Mouse (Mus musculus) liver, embryonic 11.5 days (tissue): ENCODE data around the gene Gm42420. TPM values are rescaled to one million over a fixed set of nuclear protein-coding genes. Genes with fewer than 3 reads are reported as not detected.

Experiments used
- ATAC-seq: fragments of 200-750 bp; cut with Nextera tagmentation; replicated peaks from 2 replicates; pipeline ENCODE4 v1.8.0; 2017; ENCODE audit warnings: moderate number of reproducible peaks, mild to moderate bottlenecking, moderate TSS enrichment, moderate library complexity; ENCODE audit not compliant: low FRiP score
- DNase-seq: peaks from one replicate; pipeline ENCODE4 v3.0.0-alpha.2; 2017; ENCODE audit warnings: low spot score
- H3K27ac ChIP-seq: fragments of 300-500 bp; sonication (generic); 2 replicates; pipeline ENCODE4 v1.5.1; 2014; ENCODE audit warnings: mild to moderate bottlenecking, low read depth, low read length, control low read depth
- H3K27me3 ChIP-seq: fragments of 300-500 bp; sonication (generic); replicated peaks from 2 replicates; pipeline ENCODE4 v1.6.1; 2014; ENCODE audit warnings: low read length, mixed read lengths; ENCODE audit not compliant: control insufficient read depth, insufficient read depth
- H3K36me3 ChIP-seq: fragments of 300-500 bp; sonication (generic); 2 replicates; pipeline ENCODE4 v1.6.1; 2014; ENCODE audit warnings: mild to moderate bottlenecking, low read length, moderate library complexity, mixed read lengths; ENCODE audit not compliant: control insufficient read depth, insufficient read depth
- H3K4me1 ChIP-seq: fragments of 300-500 bp; sonication (generic); replicated peaks from 2 replicates; pipeline ENCODE4 v1.6.1; 2014; ENCODE audit warnings: low read length, mixed read lengths; ENCODE audit not compliant: control insufficient read depth, insufficient read depth
- H3K4me2 ChIP-seq: fragments of 300-500 bp; sonication (generic); 2 replicates; pipeline ENCODE4 v1.6.1; 2014; ENCODE audit warnings: mild to moderate bottlenecking, control low read depth, moderate library complexity
- H3K4me3 ChIP-seq: fragments of 300-500 bp; sonication (generic); 2 replicates; pipeline ENCODE4 v1.5.1; 2014; ENCODE audit warnings: low read depth, low read length, control low read depth
- H3K9ac ChIP-seq: fragments of 300-500 bp; sonication (generic); 2 replicates; pipeline ENCODE4 v1.6.1; 2014; ENCODE audit warnings: low read depth, low read length, control low read depth
- H3K9me3 ChIP-seq: fragments of 300-500 bp; sonication (generic); 2 replicates; pipeline ENCODE4 v1.6.1; 2016; ENCODE audit warnings: low read length, inconsistent platforms, mixed read lengths; ENCODE audit not compliant: control insufficient read depth
- WGBS: fragments of 180-500 bp; shearing (Covaris S2); extraction: QIAGEN DNeasy Blood & Tissue Kit; methylation state at CpG from one replicate; pipeline ENCODE4 v1.1.7; 2014; 5-methylcytosine and 5-hydroxymethylcytosine counted together
- polyA plus RNA-seq: library from polyadenylated mRNA; unstranded; fragments of >200 nt; fragmentation: Nextera tagmentation; extraction: Ambion mirVana; gene quantifications from 2 replicates; pipeline ENCODE4 v1.2.1, GENCODE M21; 2014

The Gm42420 gene
- 2.9 and 3.5 TPM in 2 replicates for polyA plus RNA-seq

DNA sequence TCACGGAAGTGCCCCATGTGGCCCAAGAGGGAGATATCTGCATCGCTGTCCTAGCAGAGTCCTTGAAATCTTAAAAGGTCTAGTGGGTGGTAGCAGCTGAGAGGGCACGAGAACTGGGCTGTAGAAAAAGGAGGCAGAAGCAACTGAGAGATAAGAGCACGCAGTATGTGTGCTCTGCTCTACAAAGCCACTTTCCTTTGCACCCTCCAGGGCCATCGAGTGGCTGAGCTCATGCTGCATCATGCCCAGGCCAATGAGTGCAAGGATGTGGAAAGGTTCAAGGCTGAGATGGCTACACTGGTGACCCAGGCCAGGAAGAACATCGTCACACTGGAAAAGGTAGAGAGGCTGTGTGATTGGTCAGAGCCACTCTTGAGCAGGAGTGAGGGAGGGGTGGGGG lies at the start of gene Gm42420:
Gene Gm42420, plus strand, starts transcription at position 237 of the 400 bp plus-strand sequence.
- H3K9ac ChIP-seq = no peak within 1 kb of the TSS
- no peak for ATAC-seq

DNA sequence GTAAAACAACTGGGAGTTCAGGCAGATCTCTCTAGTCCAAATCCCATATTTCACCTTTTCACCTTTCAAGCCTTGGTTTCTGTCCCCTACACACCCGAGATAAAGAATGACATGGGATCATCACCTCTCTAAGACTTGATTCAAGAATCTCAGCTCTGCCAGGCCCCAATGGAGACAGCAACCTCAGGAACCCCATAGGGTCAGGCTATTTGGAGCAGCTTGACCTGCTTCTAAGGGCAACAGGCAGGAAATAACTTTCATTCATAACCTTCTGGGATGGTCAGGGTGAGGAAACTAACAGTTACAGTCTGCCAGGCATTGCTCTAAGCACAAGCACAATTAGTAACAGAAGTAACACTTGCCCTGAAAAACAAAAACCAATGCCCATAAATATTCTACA lies 48.9 kb upstream of the Gm42420 start:
- H3K4me3 ChIP-seq = no peak overlapping the region
- DNase-seq (no peak), ATAC-seq (no peak)
- peaks cover 11% of the 10 kb centered on the region for H3K4me1 ChIP-seq
- no peak overlapping the region for H3K9ac ChIP-seq
- no peaks in the 10 kb centered on the region for H3K9me3 ChIP-seq
- no peaks in the 10 kb centered on the region for H3K36me3 ChIP-seq
- H3K27me3 ChIP-seq = no peaks in the 10 kb centered on the region
- WGBS = 37% methylated on average over 1 of the region's 1 CpGs
- no peak overlapping the region for H3K4me2 ChIP-seq
- H3K27ac ChIP-seq = no peak overlapping the region

More for the DNA sequence above, at the start of gene Gm42420:
- H3K4me1 ChIP-seq = peaks cover 15% of the 10 kb centered on the region
- H3K4me2 ChIP-seq = no peak within 1 kb of the TSS
- H3K27me3 ChIP-seq = no peaks in the 10 kb centered on the region
- no peak for DNase-seq
- peaks cover 9% of the 10 kb centered on the region for H3K36me3 ChIP-seq
- 73% methylated on average over 6 of the region's 6 CpGs for WGBS
- H3K27ac ChIP-seq = no peak within 1 kb of the TSS; the same call in 1 of the 2 replicates
- H3K4me3 ChIP-seq = no peak within 1 kb of the TSS
- H3K9me3 ChIP-seq = no peaks in the 10 kb centered on the region

GRCm38 (mm10) chr6:39537276-39537675 lies 48.3 kb upstream of the Gm42420 start:
- no peak overlapping the region for H3K4me3 ChIP-seq
- H3K9ac ChIP-seq = no peak overlapping the region
- DNase-seq = no peak
- peaks cover 11% of the 10 kb centered on the region for H3K4me1 ChIP-seq
- 90% methylated on average over 5 of the region's 5 CpGs for WGBS
- H3K36me3 ChIP-seq = no peaks in the 10 kb centered on the region
- H3K9me3 ChIP-seq = no peaks in the 10 kb centered on the region
- H3K4me2 ChIP-seq = no peak overlapping the region
- ATAC-seq = no peak
- no peaks in the 10 kb centered on the region for H3K27me3 ChIP-seq
- no peak overlapping the region for H3K27ac ChIP-seq

DNA sequence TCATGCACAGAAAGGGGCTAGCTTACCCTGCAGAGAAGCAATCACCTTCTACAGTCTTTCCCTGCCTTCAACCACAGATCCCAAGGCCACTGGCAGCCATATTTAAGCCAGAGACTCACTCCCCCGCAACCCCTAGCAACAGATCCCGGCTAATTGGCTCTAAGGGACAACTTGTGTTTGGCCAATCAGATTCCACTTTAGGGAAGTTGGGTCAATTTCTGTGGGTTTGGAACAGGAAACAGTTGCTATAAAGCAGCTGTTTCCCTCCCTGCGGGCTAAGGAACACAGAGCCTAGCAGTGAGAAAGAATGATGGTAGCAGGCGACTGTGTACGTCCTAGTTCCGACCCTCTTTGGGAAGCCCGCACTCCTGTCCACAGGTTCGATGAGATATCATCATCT lies 47.3 kb upstream of the Gm42420 start:
- Histone ChIP-seq H3K27ac (no peak overlapping the region), H3K9ac (no peak overlapping the region)
- DNase-seq = no peak

GRCm38 (mm10) chr6:39539679-39540155 lies 45.8 kb upstream of the Gm42420 start:
- Histone ChIP-seq H3K9me3 (no peaks in the 10 kb centered on the region), H3K4me3 (no peak overlapping the region), H3K4me1 (peaks cover 19% of the 10 kb centered on the region), H3K36me3 (no peaks in the 10 kb centered on the region), H3K27ac (0 out of 2 replicates have a peak overlapping the region, but pooled peaks have one; percentile 44), H3K4me2 (peak overlapping the region; percentile 42), H3K27me3 (no peaks in the 10 kb centered on the region), H3K9ac (no peak overlapping the region)
- ATAC-seq (peak; percentile 62), DNase-seq (no peak)
- WGBS = 16% methylated on average over 7 of the region's 7 CpGs

More for the DNA sequence above, 47.3 kb upstream of the Gm42420 start:
- Histone ChIP-seq H3K9me3 (no peaks in the 10 kb centered on the region), H3K36me3 (no peaks in the 10 kb centered on the region), H3K4me2 (no peak overlapping the region; the same call in 1 of the 2 replicates), H3K27me3 (no peaks in the 10 kb centered on the region), H3K4me3 (no peak overlapping the region), H3K4me1 (peaks cover 19% of the 10 kb centered on the region)
- no peak for ATAC-seq
- 42% methylated on average over 8 of the region's 8 CpGs for WGBS

DNA sequence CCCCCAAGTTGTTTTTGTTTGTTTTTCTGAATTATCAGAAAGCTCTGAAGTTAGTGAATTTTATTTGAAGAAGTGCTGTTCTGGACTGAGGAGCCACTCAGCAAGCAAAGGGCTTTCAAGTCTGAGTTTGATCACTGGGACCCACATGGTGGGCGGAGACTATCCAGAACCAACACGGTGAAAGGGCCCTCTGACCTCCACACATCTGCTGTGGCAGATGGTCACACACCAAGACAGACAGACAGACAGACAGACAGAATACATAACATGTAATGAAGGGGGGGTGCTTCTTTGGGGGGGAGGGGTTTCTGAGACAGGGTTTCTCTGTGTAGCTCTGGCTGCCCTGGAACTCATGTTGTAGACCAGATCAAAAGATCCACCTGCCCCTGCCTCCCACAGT lies 45.0 kb upstream of the Gm42420 start:
- no peak for DNase-seq
- H3K9ac ChIP-seq = no peak overlapping the region
- H3K9me3 ChIP-seq = no peaks in the 10 kb centered on the region
- peaks cover 19% of the 10 kb centered on the region for H3K4me1 ChIP-seq
- ATAC-seq = no peak
- H3K4me3 ChIP-seq = no peak overlapping the region
- H3K4me2 ChIP-seq = no peak overlapping the region; the same call in 1 of the 2 replicates
- H3K27ac ChIP-seq = no peak overlapping the region; the same call in 1 of the 2 replicates
- 33% methylated on average over 2 of the region's 2 CpGs for WGBS
- H3K27me3 ChIP-seq = no peaks in the 10 kb centered on the region
- H3K36me3 ChIP-seq = no peaks in the 10 kb centered on the region

- Histone ChIP-seq H3K4me1 (peaks cover 19% of the 10 kb centered on the region), H3K9ac (no peak overlapping the region), H3K27me3 (no peaks in the 10 kb centered on the region), H3K4me3 (no peak overlapping the region), H3K36me3 (no peaks in the 10 kb centered on the region), H3K27ac (peak overlapping the region; percentile 51), H3K9me3 (no peaks in the 10 kb centered on the region), H3K4me2 (peak overlapping the region; percentile 30; the same call in 1 of the 2 replicates)
- ATAC-seq (peak; percentile 72), DNase-seq (peak; percentile 57)
- WGBS = 40% methylated on average over 15 of the region's 15 CpGs
These were observed 42.6 kb upstream of the Gm42420 start for GRCm38 (mm10) chr6:39542631-39543597.

GRCm38 (mm10) chr6:39543769-39544420 lies 41.7 kb upstream of the Gm42420 start:
- H3K27ac ChIP-seq = peak overlapping the region; percentile 51
- no peaks in the 10 kb centered on the region for H3K36me3 ChIP-seq
- H3K9ac ChIP-seq = no peak overlapping the region
- 60% methylated on average over 15 of the region's 15 CpGs for WGBS
- no peaks in the 10 kb centered on the region for H3K27me3 ChIP-seq
- DNase-seq (no peak), ATAC-seq (no peak)
- peaks cover 12% of the 10 kb centered on the region for H3K4me1 ChIP-seq
- H3K4me2 ChIP-seq = no peak overlapping the region
- no peak overlapping the region for H3K4me3 ChIP-seq
- no peaks in the 10 kb centered on the region for H3K9me3 ChIP-seq
